Mouse (Mus musculus): ENCODE results near the gene Hist1h3i.

GRCm38 (mm10) chr13:21749387-21750158 is 33.6 kb downstream of the Hist1h3i start:
- TF ChIP-seq POLR2A (IDR thresholded peaks at IDR 0.05; ENCODE audit: control insufficient read depth, low read depth, low read length): no peak
- no peak for TF ChIP-seq CTCF (IDR thresholded peaks at IDR 0.05; ENCODE audit: control insufficient read depth, insufficient read depth, insufficient replicate concordance, low read depth, low read length)

All from testis, adult 2 months (tissue).